Mouse (Mus musculus) limb, embryonic 14.5 days (tissue): ENCODE results near the gene Cdk11b. TPM values are rescaled to one million over a fixed set of nuclear protein-coding genes. Genes with fewer than 3 reads are reported as not detected.

Source experiments
- ATAC-seq: fragments of 200-750 bp; cut with Nextera tagmentation; 2 replicates; pipeline ENCODE4 v1.8.0; 2017; ENCODE audit warnings: low read depth, moderate number of reproducible peaks, moderate TSS enrichment; ENCODE audit not compliant: low FRiP score
- DNase-seq: peaks from one replicate; pipeline ENCODE4 v3.0.0-alpha.2; 2015; ENCODE audit warnings: low spot score
- H3K27ac ChIP-seq: fragments of 300-500 bp; sonication (generic); replicated peaks from 2 replicates; pipeline ENCODE4 v1.5.1; 2014; ENCODE audit warnings: low read depth, mild to moderate bottlenecking, low read length, moderate library complexity, mixed read lengths
- H3K27me3 ChIP-seq: fragments of 300-500 bp; sonication (generic); 2 replicates; pipeline ENCODE4 v1.6.1; 2014; ENCODE audit warnings: low read length, mixed read lengths; ENCODE audit not compliant: control insufficient read depth, insufficient read depth
- H3K36me3 ChIP-seq: fragments of 300-500 bp; sonication (generic); 2 replicates; pipeline ENCODE4 v1.6.1; 2014; ENCODE audit warnings: mild to moderate bottlenecking, low read length, moderate library complexity, mixed read lengths; ENCODE audit not compliant: control insufficient read depth, insufficient read depth
- H3K4me1 ChIP-seq: fragments of 300-500 bp; sonication (generic); 2 replicates; pipeline ENCODE4 v1.6.1; 2014; ENCODE audit warnings: antibody characterized with exemption, low read length, mixed read lengths; ENCODE audit not compliant: control insufficient read depth, insufficient read depth
- H3K4me2 ChIP-seq: fragments of 300-500 bp; sonication (generic); replicated peaks from 2 replicates; pipeline ENCODE4 v1.6.1; 2014; ENCODE audit warnings: low read depth, mild to moderate bottlenecking, low read length, moderate library complexity; ENCODE audit not compliant: severe bottlenecking
- H3K4me3 ChIP-seq: fragments of 300-500 bp; sonication (generic); replicated peaks from 2 replicates; pipeline ENCODE4 v1.5.1; 2014; ENCODE audit warnings: low read length
- H3K9ac ChIP-seq: fragments of 300-500 bp; sonication (generic); 2 replicates; pipeline ENCODE4 v1.6.1; 2014; ENCODE audit warnings: mild to moderate bottlenecking, low read depth, low read length, moderate library complexity; ENCODE audit not compliant: severe bottlenecking
- H3K9me3 ChIP-seq: fragments of 300-500 bp; sonication (generic); 2 replicates; pipeline ENCODE4 v1.6.1; 2016; ENCODE audit warnings: low read length; ENCODE audit not compliant: control insufficient read depth
- POLR2A ChIP-seq: fragments of 200-500 bp; IDR thresholded peaks from 2 replicates; pipeline ENCODE4 v1.8.0; 2012; ENCODE audit warnings: inconsistent platforms, mild to moderate bottlenecking, moderate library complexity, borderline replicate concordance; ENCODE audit not compliant: insufficient read depth, insufficient read length; ENCODE audit errors: extremely low read depth
- WGBS: fragments of 180-500 bp; shearing (Covaris S2); extraction: QIAGEN DNeasy Blood & Tissue Kit; methylation state at CpG from one replicate; pipeline ENCODE4 v1.1.7; 2014; 5-methylcytosine and 5-hydroxymethylcytosine counted together
- polyA plus RNA-seq, 2 experiments: library from polyadenylated mRNA; depleted of rRNA in 1 of 2; stranded (reverse) in 1 of 2; unstranded in 1 of 2; fragments of >200 nt; fragmentation: Nextera tagmentation in 1 of 2; extraction: Ambion mirVana in 1 of 2; gene quantifications; 2 replicates each; pipeline versions ENCODE4 v1.2.1 to v1.2.3; 2012 to 2014

The Cdk11b gene
- polyA plus RNA-seq, 2 experiments, result 53.9 to 65.6 TPM

GRCm38 (mm10) chr4:155606825-155607224 is 17.8 kb upstream of the Cdk11b start:
- no peak for TF ChIP-seq POLR2A
- Histone ChIP-seq H3K9me3 (no peaks in the 10 kb centered on the region), H3K4me2 (no peak overlapping the region), H3K4me3 (no peak overlapping the region), H3K27me3 (no peaks in the 10 kb centered on the region), H3K4me1 (peaks cover 7% of the 10 kb centered on the region; the same call in 1 of the 2 replicates), H3K27ac (no peak overlapping the region), H3K9ac (no peak overlapping the region), H3K36me3 (peaks cover 28% of the 10 kb centered on the region)
- no peak for DNase-seq
- no peak for ATAC-seq
- WGBS, result 70% methylated on average over 2 of the region's 2 CpGs

- Histone ChIP-seq H3K27ac (no peak overlapping the region), H3K4me2 (no peak overlapping the region), H3K36me3 (peaks cover 63% of the 10 kb centered on the region), H3K4me3 (no peak overlapping the region), H3K9me3 (no peaks in the 10 kb centered on the region), H3K27me3 (no peaks in the 10 kb centered on the region), H3K4me1 (no peaks in the 10 kb centered on the region), H3K9ac (no peak overlapping the region)
- no peak for DNase-seq
- ATAC-seq, result no peak
- TF ChIP-seq POLR2A, result no peak
- 90% methylated on average over 3 of the region's 3 CpGs for WGBS
These were observed 12.8 kb upstream of the Cdk11b start for GRCm38 (mm10) chr4:155611860-155612259.

GRCm38 (mm10) chr4:155613264-155613663 is 11.4 kb upstream of the Cdk11b start:
- Histone ChIP-seq H3K9ac (no peak overlapping the region), H3K27me3 (no peaks in the 10 kb centered on the region), H3K4me1 (no peaks in the 10 kb centered on the region), H3K9me3 (no peaks in the 10 kb centered on the region), H3K27ac (no peak overlapping the region), H3K4me3 (no peak overlapping the region), H3K4me2 (no peak overlapping the region), H3K36me3 (peaks cover 77% of the 10 kb centered on the region)
- DNase-seq (no peak), ATAC-seq (no peak)
- no peak for TF ChIP-seq POLR2A
- 96% methylated on average over 3 of the region's 3 CpGs for WGBS

- no peak for TF ChIP-seq POLR2A
- 91% methylated on average over 5 of the region's 5 CpGs for WGBS
- ATAC-seq (no peak), DNase-seq (no peak)
- Histone ChIP-seq H3K4me3 (no peak overlapping the region), H3K27ac (no peak overlapping the region), H3K4me1 (0 out of 2 replicates have a peak, but pooled peaks cover under 1% of the 10 kb centered on the region), H3K4me2 (no peak overlapping the region), H3K27me3 (no peaks in the 10 kb centered on the region), H3K9ac (no peak overlapping the region), H3K9me3 (no peaks in the 10 kb centered on the region), H3K36me3 (peaks cover 77% of the 10 kb centered on the region)
These were observed 6.3 kb upstream of the Cdk11b start for GRCm38 (mm10) chr4:155618321-155618720.

- H3K27ac ChIP-seq, result no peak overlapping the region
- DNase-seq (no peak), ATAC-seq (no peak)
- H3K4me2 ChIP-seq, result no peak overlapping the region
- H3K36me3 ChIP-seq, result peaks cover 77% of the 10 kb centered on the region
- H3K4me3 ChIP-seq, result no peak overlapping the region
- H3K4me1 ChIP-seq, result no peaks in the 10 kb centered on the region
- H3K9me3 ChIP-seq, result no peaks in the 10 kb centered on the region
- no peak overlapping the region for H3K9ac ChIP-seq
- no peak for TF ChIP-seq POLR2A
- H3K27me3 ChIP-seq, result no peaks in the 10 kb centered on the region
- WGBS, result 92% methylated on average over 6 of the region's 6 CpGs
These were observed 5.6 kb downstream of the Cdk11b start for GRCm38 (mm10) chr4:155630267-155630666.

- ATAC-seq, result no peak
- Histone ChIP-seq H3K36me3 (peaks cover 90% of the 10 kb centered on the region), H3K9ac (no peak overlapping the region), H3K27ac (no peak overlapping the region), H3K4me2 (no peak overlapping the region), H3K4me3 (no peak overlapping the region), H3K9me3 (no peaks in the 10 kb centered on the region), H3K4me1 (no peaks in the 10 kb centered on the region), H3K27me3 (no peaks in the 10 kb centered on the region)
- TF ChIP-seq POLR2A, result no peak
- no peak for DNase-seq
These were observed 11.3 kb downstream of the Cdk11b start for GRCm38 (mm10) chr4:155635766-155636499.
